Mouse (Mus musculus): ENCODE data around the gene Kdm1b.

GRCm38 (mm10) chr13:47019774-47020173 is 23.5 kb upstream of the Kdm1b start:
- no peak for TF ChIP-seq NELFE (IDR thresholded peaks at IDR 0.05; ENCODE audit: low read depth, low read length)
- TF ChIP-seq E2F4 (IDR thresholded peaks at IDR 0.05; ENCODE audit: borderline replicate concordance, low read depth, low read length): no peak
- TF ChIP-seq TAL1 (IDR thresholded peaks at IDR 0.05; ENCODE audit: low read length): no peak
- TF ChIP-seq CTCF (IDR thresholded peaks at IDR 0.05 in 2 of 3, conservative IDR thresholded peaks at IDR 0.05 in 1 of 3; ENCODE audit: control insufficient read depth in 1 of 3, insufficient read depth in 1 of 3, low read depth in 2 of 3, low read length in 3 of 3, poor library complexity in 1 of 3, severe bottlenecking in 1 of 3): no peak
